Mouse (Mus musculus): ENCODE measurements around the gene Cul1.

DNA sequence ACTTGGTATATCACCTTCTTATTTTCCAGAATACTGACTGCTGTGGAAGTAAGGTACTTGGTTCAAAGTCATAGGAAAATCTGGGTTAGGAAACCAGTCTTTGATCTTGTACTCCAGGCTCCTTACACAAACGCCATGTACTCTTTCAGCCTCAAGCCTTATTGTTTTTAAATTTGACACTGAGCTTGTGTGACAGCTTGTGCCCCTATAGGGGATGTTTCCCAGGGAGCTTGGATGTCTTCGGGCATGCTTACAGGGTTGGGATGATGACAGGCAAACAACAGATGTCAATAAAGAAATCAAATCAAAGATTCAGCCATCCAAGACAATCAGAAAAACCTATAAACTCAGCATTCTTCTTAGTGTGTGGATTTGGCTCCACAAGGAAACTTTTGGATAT, 39.5 kb upstream of the Cul1 start:
- no peak for TF ChIP-seq CTCF (IDR thresholded peaks at IDR 0.05; ENCODE audit: low read depth, low read length)
- TF ChIP-seq POLR2A (IDR thresholded peaks at IDR 0.05; ENCODE audit: insufficient read depth, low read length) = no peak
- TF ChIP-seq EP300 (IDR thresholded peaks at IDR 0.05; ENCODE audit: insufficient read depth, low read depth, low read length) = no peak
